Mouse (Mus musculus) lung, embryonic 15.5 days (tissue): Measurements from ENCODE around the gene Cpeb1. TPM values are rescaled to one million over a fixed set of nuclear protein-coding genes. Genes with fewer than 3 reads are reported as not detected.

ENCODE experiments used
- ATAC-seq: fragments of 200-750 bp; cut with Nextera tagmentation; 2 replicates; pipeline ENCODE4 v1.8.0; 2017; ENCODE audit warnings: moderate number of reproducible peaks, borderline replicate concordance; ENCODE audit not compliant: low FRiP score, low TSS enrichment; ENCODE audit errors: extremely low read depth
- H3K27ac ChIP-seq: fragments of 300-500 bp; sonication (generic); 2 replicates; pipeline ENCODE4 v1.5.1; 2015; ENCODE audit warnings: moderate library complexity, mild to moderate bottlenecking, inconsistent platforms
- H3K27me3 ChIP-seq: fragments of 300-500 bp; sonication (generic); 2 replicates; pipeline ENCODE4 v1.6.1; 2015; ENCODE audit warnings: inconsistent platforms
- H3K36me3 ChIP-seq: fragments of 300-500 bp; sonication (generic); 2 replicates; pipeline ENCODE4 v1.6.1; 2015; ENCODE audit warnings: inconsistent platforms
- H3K4me1 ChIP-seq: fragments of 300-500 bp; sonication (generic); 2 replicates; pipeline ENCODE4 v1.6.1; 2015; ENCODE audit warnings: inconsistent platforms
- H3K4me2 ChIP-seq: fragments of 300-500 bp; sonication (generic); 2 replicates; pipeline ENCODE4 v1.6.1; 2015; ENCODE audit warnings: inconsistent platforms, mild to moderate bottlenecking, moderate library complexity
- H3K4me3 ChIP-seq: fragments of 300-500 bp; sonication (generic); 2 replicates; pipeline ENCODE4 v1.5.1; 2015; ENCODE audit warnings: mild to moderate bottlenecking, inconsistent platforms
- H3K9ac ChIP-seq: fragments of 300-500 bp; sonication (generic); 2 replicates; pipeline ENCODE4 v1.6.1; 2015; ENCODE audit warnings: inconsistent platforms
- H3K9me3 ChIP-seq: fragments of 300-500 bp; sonication (generic); 2 replicates; pipeline ENCODE4 v1.6.1; 2016; ENCODE audit warnings: inconsistent platforms
- whole genome bisulfite sequencing: fragments of 180-500 bp; shearing (Covaris S2); methylation state at CpG from one replicate; pipeline ENCODE4 v1.1.7; 2015; 5-methylcytosine and 5-hydroxymethylcytosine counted together
- polyA plus RNA-seq: library from polyadenylated mRNA; unstranded; fragments of >200 nt; fragmentation: Nextera tagmentation; extraction: Ambion mirVana; gene quantifications from 2 replicates; pipeline ENCODE4 v1.2.1, GENCODE M21; 2015

The Cpeb1 gene
- polyA plus RNA-seq, 1 experiment from 2014 or later = 1.2 TPM

DNA sequence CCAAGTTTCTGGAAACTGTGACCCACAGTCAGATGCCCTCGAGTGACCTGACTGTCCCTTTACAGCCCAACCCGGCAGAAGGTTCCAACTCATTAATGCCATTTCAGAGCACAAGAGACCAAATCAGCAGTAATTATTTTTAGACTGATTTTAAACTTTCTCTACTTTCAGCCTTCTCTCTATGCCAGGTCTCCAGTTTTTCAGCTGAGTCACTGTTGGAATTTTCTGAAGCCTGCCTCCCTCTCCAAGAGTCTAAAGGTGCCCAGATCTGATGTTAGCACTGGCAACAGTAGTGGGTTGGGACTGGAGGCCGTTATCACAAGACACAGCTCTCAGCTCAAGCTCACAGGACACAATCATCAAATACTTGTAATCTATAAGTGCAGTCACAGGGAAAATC, 87.3 kb downstream of the Cpeb1 start:
- H3K9me3 ChIP-seq = no peaks in the 10 kb centered on the region
- no peaks in the 10 kb centered on the region for H3K36me3 ChIP-seq
- H3K4me3 ChIP-seq = no peak overlapping the region
- WGBS = 56% methylated on average over 3 of the region's 3 CpGs
- no peaks in the 10 kb centered on the region for H3K4me1 ChIP-seq
- H3K4me2 ChIP-seq = no peak overlapping the region
- no peak overlapping the region for H3K9ac ChIP-seq
- H3K27me3 ChIP-seq = peaks cover 10% of the 10 kb centered on the region
- no peak for ATAC-seq
- H3K27ac ChIP-seq = no peak overlapping the region

DNA sequence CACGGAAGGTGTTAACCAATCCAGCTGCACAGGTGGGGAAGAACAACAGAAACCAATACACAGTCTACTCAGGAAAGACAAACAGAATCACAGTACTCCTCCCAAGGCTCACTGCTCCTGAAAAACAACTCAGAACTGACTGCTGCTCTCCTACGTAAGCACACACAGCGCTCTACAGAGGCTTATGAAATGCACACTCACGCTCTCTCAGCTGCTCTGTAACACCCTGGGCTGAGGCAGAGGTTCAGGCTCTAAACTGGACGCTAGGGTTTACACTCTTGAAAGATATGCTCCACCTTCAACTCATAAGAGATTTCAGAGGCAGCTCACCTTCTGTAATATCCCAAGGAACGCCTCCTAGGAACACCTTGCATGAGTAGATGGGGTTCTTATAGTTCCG, 98.3 kb downstream of the Cpeb1 start:
- WGBS = 60% methylated on average over 7 of the region's 7 CpGs
- no peak overlapping the region for H3K4me2 ChIP-seq

DNA sequence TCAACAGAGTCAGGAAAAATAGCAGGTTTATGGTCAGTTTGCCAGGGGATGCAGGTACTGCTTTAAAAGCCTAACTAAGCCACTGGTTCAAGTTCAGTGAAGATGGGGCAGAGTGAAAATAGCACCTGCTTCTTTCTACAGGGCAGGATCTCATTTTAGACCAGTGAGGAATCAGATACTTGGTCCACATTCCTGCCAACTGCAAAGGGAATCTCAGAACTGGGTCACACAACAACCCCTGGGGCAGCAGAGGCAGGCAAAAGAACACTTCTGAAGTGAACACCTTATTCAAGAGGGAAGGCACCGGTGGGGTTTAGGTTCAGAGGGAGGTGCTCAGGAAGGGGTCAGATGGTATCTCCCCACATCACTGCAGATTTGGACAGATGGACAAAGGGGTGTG, 98.9 kb downstream of the Cpeb1 start:
- Histone ChIP-seq H3K4me2 (no peak overlapping the region), H3K27me3 (no peaks in the 10 kb centered on the region), H3K9ac (no peak overlapping the region), H3K9me3 (no peaks in the 10 kb centered on the region), H3K4me1 (no peaks in the 10 kb centered on the region), H3K36me3 (no peaks in the 10 kb centered on the region), H3K4me3 (no peak overlapping the region), H3K27ac (no peak overlapping the region)
- no peak for ATAC-seq
- 67% methylated on average over 1 of the region's 1 CpGs for WGBS

More for the DNA sequence above, 98.3 kb downstream of the Cpeb1 start:
- H3K27me3 ChIP-seq = no peaks in the 10 kb centered on the region
- no peak overlapping the region for H3K27ac ChIP-seq
- H3K4me1 ChIP-seq = no peaks in the 10 kb centered on the region
- no peak overlapping the region for H3K9ac ChIP-seq
- no peak for ATAC-seq
- H3K9me3 ChIP-seq = no peaks in the 10 kb centered on the region
- H3K4me3 ChIP-seq = no peak overlapping the region
- H3K36me3 ChIP-seq = no peaks in the 10 kb centered on the region

DNA sequence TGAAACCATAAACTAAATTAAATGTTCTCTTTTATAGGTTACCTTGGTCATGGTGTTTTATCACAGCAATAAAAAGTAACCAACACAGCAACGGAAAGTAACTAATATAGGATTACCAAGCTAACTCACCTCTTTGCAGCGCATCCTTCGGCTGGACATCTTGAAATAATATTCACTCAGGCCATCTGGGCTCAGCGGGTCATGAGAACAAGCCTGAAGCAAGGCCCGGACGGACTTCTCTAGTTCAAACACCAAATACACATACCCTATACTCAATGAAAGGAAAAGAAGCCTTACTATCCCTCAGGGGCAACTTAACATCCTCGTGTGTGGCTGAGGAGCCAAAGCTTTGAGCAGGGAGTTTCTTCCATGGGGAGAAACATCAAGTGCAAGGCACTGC, 99.5 kb downstream of the Cpeb1 start:
- H3K4me3 ChIP-seq = no peak overlapping the region
- no peaks in the 10 kb centered on the region for H3K9me3 ChIP-seq
- WGBS = 83% methylated on average over 7 of the region's 7 CpGs
- no peak overlapping the region for H3K4me2 ChIP-seq
- H3K27ac ChIP-seq = no peak overlapping the region
- H3K9ac ChIP-seq = no peak overlapping the region
- H3K36me3 ChIP-seq = no peaks in the 10 kb centered on the region
- no peak for ATAC-seq
- H3K4me1 ChIP-seq = no peaks in the 10 kb centered on the region
- no peaks in the 10 kb centered on the region for H3K27me3 ChIP-seq

DNA sequence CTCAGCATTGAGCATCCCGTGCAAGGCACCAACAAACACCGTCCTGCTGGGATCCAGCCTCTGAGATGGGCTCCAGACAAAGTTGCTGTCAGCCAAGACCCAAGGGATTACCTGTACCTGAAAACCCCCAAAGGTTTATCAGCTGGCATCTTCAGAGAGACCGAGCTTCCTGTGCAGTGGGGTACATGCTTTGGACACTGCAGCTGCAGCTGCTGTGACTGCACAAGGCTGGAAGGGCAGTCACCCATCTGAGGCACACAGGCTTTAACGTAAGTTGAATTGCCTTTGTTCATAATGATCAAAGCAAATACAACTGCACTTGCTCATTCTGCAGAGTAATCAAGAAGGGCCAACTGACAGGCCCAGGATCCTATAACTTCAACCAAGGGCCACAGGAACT, 103.4 kb downstream of the Cpeb1 start:
- Histone ChIP-seq H3K4me2 (no peak overlapping the region), H3K9me3 (no peaks in the 10 kb centered on the region), H3K4me1 (no peaks in the 10 kb centered on the region), H3K4me3 (no peak overlapping the region), H3K27ac (no peak overlapping the region), H3K27me3 (peaks cover 2% of the 10 kb centered on the region; the same call in 1 of the 2 replicates), H3K36me3 (no peaks in the 10 kb centered on the region), H3K9ac (no peak overlapping the region)
- WGBS = 72% methylated on average over 4 of the region's 4 CpGs
- ATAC-seq = no peak

DNA sequence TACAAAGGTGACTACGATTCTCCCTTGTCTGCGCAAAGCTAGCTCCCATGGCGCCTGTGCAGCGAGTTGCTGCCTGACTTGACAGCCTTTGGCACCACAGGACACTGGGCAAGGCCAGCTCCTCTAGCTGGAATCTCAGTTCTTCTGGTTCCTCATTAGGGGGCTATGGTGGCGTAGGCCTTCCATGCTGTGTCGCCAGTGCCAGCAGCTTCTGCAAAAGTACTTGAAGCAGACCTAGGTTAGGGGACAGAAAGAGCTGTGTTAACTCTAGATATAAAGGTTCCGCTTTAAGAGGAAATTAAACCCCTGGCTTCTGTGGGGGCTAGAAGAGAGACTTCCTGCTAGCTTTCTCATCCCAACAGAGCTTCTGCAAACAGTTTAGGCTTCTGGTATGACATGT, 107.1 kb downstream of the Cpeb1 start:
- H3K4me1 ChIP-seq = peaks cover 11% of the 10 kb centered on the region
- H3K9me3 ChIP-seq = no peaks in the 10 kb centered on the region
- peaks cover 5% of the 10 kb centered on the region; the same call in 1 of the 2 replicates for H3K27me3 ChIP-seq
- no peak overlapping the region for H3K9ac ChIP-seq
- peaks cover 5% of the 10 kb centered on the region for H3K36me3 ChIP-seq
- WGBS = 71% methylated on average over 7 of the region's 7 CpGs
- no peak overlapping the region for H3K4me3 ChIP-seq
- H3K4me2 ChIP-seq = no peak overlapping the region
- no peak overlapping the region for H3K27ac ChIP-seq
- ATAC-seq = no peak

DNA sequence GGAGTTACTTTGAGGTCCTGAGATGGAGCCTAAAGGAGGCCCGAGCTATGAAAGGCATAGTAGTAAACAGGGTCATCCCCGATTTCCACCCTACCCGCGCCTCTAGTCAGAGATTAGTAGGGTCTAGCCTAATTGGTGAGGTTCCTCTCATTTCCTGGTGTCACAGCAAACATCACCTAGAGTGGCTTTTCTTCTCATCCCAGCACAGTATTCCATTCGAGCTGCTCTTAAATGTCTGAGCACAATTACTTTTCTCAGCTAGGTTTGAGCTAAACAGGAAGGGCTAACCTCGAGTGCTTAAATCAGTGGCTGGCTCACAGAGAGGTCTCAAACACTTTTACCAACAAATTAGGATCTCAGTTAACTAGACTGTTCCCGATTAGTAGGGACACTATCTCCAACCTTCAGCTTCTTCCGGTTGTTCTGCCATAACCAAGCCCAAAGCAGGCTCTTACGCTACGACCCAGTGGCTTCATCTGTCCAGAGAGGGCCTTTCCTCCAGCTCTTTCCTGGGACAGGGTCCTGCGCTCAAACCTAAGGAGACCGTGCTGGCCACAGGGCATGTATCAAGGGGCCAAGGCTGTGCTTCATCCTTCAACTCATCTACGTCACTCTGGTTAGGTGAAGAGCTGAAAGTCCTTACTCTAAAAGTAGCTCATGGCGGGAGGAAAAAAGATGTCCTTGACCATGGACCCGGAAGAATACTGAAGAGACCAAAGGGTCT, 109.7 kb downstream of the Cpeb1 start:
- peak overlapping the region; percentile 73 for H3K4me3 ChIP-seq
- peaks cover 5% of the 10 kb centered on the region; the same call in 1 of the 2 replicates for H3K27me3 ChIP-seq
- peak overlapping the region; percentile 59 for H3K4me2 ChIP-seq
- no peak for ATAC-seq
- peaks cover 23% of the 10 kb centered on the region for H3K4me1 ChIP-seq
- 0 out of 2 replicates have a peak overlapping the region, but pooled peaks have one; percentile 90 for H3K27ac ChIP-seq
- peak overlapping the region; percentile 55 for H3K9ac ChIP-seq
- H3K36me3 ChIP-seq = peaks cover 31% of the 10 kb centered on the region
- no peaks in the 10 kb centered on the region for H3K9me3 ChIP-seq
- WGBS = 61% methylated on average over 15 of the region's 15 CpGs

DNA sequence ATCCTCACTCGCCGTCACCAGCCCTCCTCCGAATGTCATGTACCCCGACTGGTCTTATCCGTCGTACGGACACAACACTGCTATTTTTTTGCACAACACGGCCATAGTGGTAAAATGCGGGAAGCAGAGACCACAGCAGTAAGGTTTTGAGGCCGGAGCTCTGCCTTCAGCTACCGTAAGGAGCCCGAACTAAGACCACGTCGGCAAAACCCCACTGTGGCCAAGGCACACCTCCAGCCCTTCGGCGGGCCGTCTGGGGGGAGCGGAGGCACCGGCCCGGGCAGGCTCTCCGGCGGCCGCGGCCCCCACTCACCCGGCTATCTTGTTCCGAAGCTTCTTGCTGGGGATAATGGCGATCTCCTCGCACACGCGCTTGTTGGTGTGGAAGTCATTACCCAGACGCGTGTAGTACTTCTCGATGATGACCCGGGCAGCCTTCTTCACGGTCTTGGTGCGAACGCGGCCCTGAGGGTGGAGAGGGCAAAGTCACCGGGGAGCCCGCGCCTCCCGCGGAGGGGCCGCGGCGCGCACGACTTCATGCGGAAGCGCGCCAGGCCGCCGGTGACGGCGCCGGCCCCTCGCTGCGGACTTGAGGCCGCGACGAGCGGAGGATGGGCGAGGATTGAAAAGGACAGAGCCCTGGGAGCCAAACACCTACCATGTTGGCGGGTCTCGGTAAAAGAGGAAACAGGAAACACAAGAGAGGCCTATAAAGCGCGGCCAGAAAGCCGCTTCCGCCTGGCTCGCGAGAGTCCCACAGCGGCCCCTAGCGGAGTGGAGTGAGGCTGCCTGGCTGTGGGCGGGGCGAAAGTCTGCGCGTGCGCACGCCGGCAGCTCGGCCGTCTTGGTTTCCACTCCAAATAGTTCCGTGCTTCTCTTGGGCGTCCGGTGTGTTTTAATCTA, 110.5 kb downstream of the Cpeb1 start, which contains the start of gene Rps17:
Gene Rps17 (minus strand): TSS at position 711 of the 903 bp plus-strand sequence.
- under 1% methylated on average over 85 of the region's 85 CpGs for WGBS
- H3K9ac ChIP-seq = peak within 1 kb of the TSS; percentile 98
- ATAC-seq = peak; percentile 91

DNA sequence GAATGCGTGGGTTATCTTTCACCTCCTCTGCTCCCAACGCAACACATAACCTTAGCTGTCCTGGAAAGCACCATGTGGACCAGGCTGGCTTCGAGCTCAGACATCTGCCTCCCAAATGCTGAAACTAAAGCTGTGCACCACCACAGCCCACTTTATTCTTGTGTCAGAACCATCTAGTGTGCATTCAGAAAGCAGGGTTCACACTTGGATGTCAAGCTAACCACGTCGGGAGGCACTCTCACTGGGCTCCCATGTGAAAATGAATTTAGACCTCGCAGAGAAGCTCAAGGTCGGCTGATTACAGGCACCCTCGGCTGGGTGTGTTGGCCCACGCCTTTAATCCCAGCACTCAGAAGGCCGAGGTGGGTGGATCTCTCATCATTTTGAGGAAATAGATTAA, 111.4 kb downstream of the Cpeb1 start:
- no peaks in the 10 kb centered on the region for H3K9me3 ChIP-seq
- peak overlapping the region; percentile 85 for H3K4me2 ChIP-seq
- peak overlapping the region; percentile 98 for H3K9ac ChIP-seq
- H3K27ac ChIP-seq = no peak overlapping the region
- ATAC-seq = no peak
- H3K4me3 ChIP-seq = peak overlapping the region; percentile 73
- H3K4me1 ChIP-seq = peaks cover 23% of the 10 kb centered on the region
- WGBS = 4% methylated on average over 10 of the region's 10 CpGs
- H3K27me3 ChIP-seq = 0 out of 2 replicates have a peak, but pooled peaks cover 5% of the 10 kb centered on the region
- H3K36me3 ChIP-seq = peaks cover 46% of the 10 kb centered on the region

More for the DNA sequence above, 110.5 kb downstream of the Cpeb1 start, which contains the start of gene Rps17:
- Histone ChIP-seq H3K4me2 (peak within 1 kb of the TSS; percentile 85), H3K4me3 (peak within 1 kb of the TSS; percentile 73), H3K36me3 (peaks cover 39% of the 10 kb centered on the region), H3K27ac (peak within 1 kb of the TSS; percentile 90), H3K27me3 (peaks cover 5% of the 10 kb centered on the region; the same call in 1 of the 2 replicates), H3K4me1 (peaks cover 23% of the 10 kb centered on the region), H3K9me3 (no peaks in the 10 kb centered on the region)

DNA sequence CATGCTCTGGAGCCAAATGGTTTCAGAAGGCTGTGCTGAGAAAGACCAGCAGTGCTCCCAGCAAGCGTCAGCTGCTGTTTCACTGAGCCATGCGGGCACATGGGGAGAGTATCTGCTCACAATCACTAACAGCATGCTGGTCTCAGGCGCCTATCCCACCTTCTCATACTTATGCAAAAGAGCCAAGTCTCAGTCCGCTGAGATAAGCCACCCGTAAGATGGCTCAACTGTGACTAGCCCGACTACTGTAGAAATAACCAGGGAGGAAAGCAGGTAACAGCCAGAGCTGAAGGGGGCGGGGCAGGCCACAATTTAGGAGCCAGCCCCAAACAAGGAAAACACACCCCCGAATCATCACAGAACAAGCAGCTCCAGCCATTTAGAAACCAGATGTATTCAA, 111.9 kb downstream of the Cpeb1 start:
- H3K4me2 ChIP-seq = peak overlapping the region; percentile 85
- H3K4me1 ChIP-seq = peaks cover 23% of the 10 kb centered on the region
- 0 out of 2 replicates have a peak, but pooled peaks cover 5% of the 10 kb centered on the region for H3K27me3 ChIP-seq
- WGBS = 24% methylated on average over 8 of the region's 8 CpGs
- peak overlapping the region; percentile 73 for H3K4me3 ChIP-seq
- no peaks in the 10 kb centered on the region for H3K9me3 ChIP-seq
- H3K36me3 ChIP-seq = peaks cover 49% of the 10 kb centered on the region
- peak overlapping the region; percentile 98 for H3K9ac ChIP-seq
- no peak overlapping the region for H3K27ac ChIP-seq
- no peak for ATAC-seq

DNA sequence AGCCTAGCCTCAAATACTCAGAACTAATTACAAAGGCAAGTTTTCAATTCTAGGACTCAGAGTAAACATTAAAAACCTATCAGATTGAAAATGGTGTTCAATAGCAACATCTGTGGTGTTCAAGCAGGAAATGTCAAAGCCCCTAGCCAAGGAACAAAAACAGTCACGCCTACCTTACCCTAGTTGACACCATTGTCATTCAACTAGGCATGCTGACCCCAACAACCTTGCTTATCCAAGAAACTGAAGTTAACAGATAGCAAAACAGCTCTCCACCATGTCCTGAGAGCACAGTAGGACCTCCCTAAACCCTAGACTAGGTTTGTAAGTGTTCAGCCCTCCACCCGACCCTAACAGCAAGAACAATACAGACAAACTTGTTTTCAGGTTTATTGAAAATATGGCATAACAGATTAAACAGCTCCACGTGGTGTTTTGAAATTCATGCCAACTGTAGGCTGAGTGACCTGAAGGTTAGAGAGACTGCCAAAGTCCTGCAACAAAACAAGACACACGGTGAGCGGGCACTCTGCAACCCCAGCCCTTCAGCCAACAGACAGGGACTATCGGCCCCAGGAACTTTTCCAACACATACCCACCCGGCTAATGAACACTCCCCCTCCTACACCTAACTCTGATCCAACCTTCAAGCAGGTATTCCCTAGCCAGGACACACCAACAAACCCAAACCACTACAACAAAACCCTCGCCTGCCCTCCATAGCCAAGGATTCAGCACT, 112.7 kb downstream of the Cpeb1 start:
- H3K9ac ChIP-seq = peak overlapping the region; percentile 98
- peak overlapping the region; percentile 73 for H3K4me3 ChIP-seq
- 0 out of 2 replicates have a peak, but pooled peaks cover 5% of the 10 kb centered on the region for H3K27me3 ChIP-seq
- ATAC-seq = no peak
- H3K9me3 ChIP-seq = no peaks in the 10 kb centered on the region
- H3K4me2 ChIP-seq = peak overlapping the region; percentile 85
- peaks cover 23% of the 10 kb centered on the region for H3K4me1 ChIP-seq
- no peak overlapping the region for H3K27ac ChIP-seq
- 56% methylated on average over 8 of the region's 8 CpGs for WGBS
- peaks cover 57% of the 10 kb centered on the region for H3K36me3 ChIP-seq
